Mouse (Mus musculus) adrenal gland, adult 18-20 months (tissue): Measurements from ENCODE around the gene Atxn7l3b. TPM values are rescaled to one million over a fixed set of nuclear protein-coding genes. Genes with fewer than 3 reads are reported as not detected.

Source experiments
- DNase-seq, 2 experiments: peaks; one replicate each; pipeline ENCODE4 v3.0.0; 2021 to 2022; ENCODE audit warnings: low spot score in 2 of 2
- total RNA-seq, 2 experiments: library from RNA; stranded (reverse); gene quantifications; 1 replicate in 1 of 2; 2 replicates in 1 of 2; pipeline ENCODE4 v1.2.3; 2021

Gene Atxn7l3b
- total RNA-seq, 2 experiments from 2014 or later, result 66.0 to 80.3 TPM

- no peak for DNase-seq
These were observed 46.7 kb downstream of the Atxn7l3b start for GRCm38 (mm10) chr10:112882149-112882548.

GRCm38 (mm10) chr10:112876655-112877393 is 52.0 kb downstream of the Atxn7l3b start:
- no peak for DNase-seq
